Mouse (Mus musculus): ENCODE measurements around the gene Tiam1. TPM values are rescaled to one million over a fixed set of nuclear protein-coding genes. Genes with fewer than 3 reads are reported as not detected.

Tiam1 gene
- polyA plus RNA-seq, 1 experiment from 2014 or later, result 12.3 TPM

DNA sequence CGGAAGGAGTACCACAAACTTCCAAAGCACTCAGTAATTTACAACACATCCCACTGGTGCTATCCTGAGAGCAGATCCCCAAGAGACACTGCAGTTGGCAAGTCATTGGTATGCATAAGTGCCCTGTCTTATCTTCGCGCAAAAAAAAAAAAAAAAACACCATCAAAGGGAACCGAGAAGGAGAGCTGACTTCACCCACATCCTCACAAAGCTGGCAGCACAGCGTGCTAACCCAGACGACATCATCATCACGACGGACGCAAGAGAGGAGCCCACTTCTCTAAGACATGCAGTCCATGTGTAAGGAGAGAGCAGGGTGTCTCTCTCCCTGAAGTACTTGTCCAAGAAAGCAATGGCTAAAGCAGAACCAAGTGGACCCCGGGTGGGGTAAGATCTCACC lies 101.2 kb downstream of the Tiam1 start:
- H3K27ac ChIP-seq, result no peak overlapping the region
- no peak overlapping the region for H3K4me3 ChIP-seq (replicated peaks)
- H3K4me2 ChIP-seq (replicated peaks), result no peak overlapping the region
- no peak overlapping the region for H3K9ac ChIP-seq
- 82% methylated on average over 10 of the region's 10 CpGs for WGBS
- H3K4me1 ChIP-seq (replicated peaks), result no peaks in the 10 kb centered on the region
- H3K36me3 ChIP-seq, result no peaks in the 10 kb centered on the region
- no peak for ATAC-seq
- H3K27me3 ChIP-seq (replicated peaks), result no peaks in the 10 kb centered on the region
- no peaks in the 10 kb centered on the region for H3K9me3 ChIP-seq

DNA sequence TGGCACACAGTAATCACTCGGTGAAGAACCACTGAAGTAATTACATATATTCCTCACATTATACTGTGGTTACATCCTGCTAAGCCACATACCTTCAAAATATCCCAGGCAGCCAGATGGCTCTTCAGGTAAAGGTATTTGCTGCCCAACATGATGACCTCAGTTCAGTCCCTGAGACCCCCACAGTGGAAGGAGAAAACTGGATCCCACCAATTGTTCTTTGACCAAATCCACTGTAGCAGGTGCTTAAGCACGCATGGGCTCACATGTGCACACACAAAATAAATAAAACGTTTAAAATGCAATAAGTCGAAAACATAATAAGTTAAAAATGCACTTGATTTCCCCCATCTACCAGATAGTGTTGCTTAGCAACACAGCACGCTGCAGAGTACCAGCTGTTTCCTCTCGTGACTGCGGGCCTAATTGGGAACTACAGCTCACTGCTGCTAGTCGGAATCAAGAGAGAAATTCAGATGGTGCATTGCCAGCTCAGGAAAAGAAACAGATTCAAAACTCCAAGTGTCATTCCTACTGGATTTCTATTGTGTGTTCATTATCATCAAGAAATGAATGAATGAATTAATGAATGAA lies 102.7 kb downstream of the Tiam1 start:
- ATAC-seq, result peak; percentile 59; the same call in 1 of the 2 replicates
- H3K4me2 ChIP-seq (replicated peaks), result no peak overlapping the region
- H3K27ac ChIP-seq, result no peak overlapping the region
- no peaks in the 10 kb centered on the region for H3K9me3 ChIP-seq
- H3K4me3 ChIP-seq (replicated peaks), result no peak overlapping the region
- no peaks in the 10 kb centered on the region for H3K4me1 ChIP-seq (replicated peaks)
- WGBS, result 44% methylated on average over 8 of the region's 8 CpGs
- H3K27me3 ChIP-seq (replicated peaks), result no peaks in the 10 kb centered on the region
- no peak overlapping the region for H3K9ac ChIP-seq
- no peaks in the 10 kb centered on the region for H3K36me3 ChIP-seq

DNA sequence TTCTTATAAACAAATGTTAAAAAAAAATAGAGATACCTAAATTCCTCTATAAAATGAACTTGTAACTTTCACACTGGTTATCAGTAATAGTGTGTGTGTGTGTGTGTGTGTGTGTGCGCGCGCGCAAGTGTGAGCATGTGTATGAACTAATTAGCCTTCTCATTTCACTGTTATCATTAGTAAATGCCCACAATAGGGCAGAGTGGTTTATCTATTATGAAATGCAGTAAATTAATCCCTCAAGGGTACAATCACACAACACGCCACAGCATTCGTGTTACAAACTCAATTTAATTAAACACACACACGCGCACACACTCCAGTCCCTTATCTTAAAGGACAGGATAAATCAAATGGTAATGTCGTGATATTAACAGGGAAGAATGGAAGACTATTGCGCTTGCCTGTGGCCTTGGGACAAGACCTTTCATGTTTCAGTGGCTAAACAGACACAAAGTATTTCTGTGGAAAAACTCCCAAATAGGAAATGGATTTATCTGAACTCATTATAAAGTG lies 107.9 kb downstream of the Tiam1 start:
- H3K9ac ChIP-seq, result no peak overlapping the region
- H3K4me2 ChIP-seq (replicated peaks), result no peak overlapping the region
- H3K4me3 ChIP-seq (replicated peaks), result no peak overlapping the region
- WGBS, result 88% methylated on average over 10 of the region's 10 CpGs
- no peaks in the 10 kb centered on the region for H3K36me3 ChIP-seq
- no peak for ATAC-seq
- H3K9me3 ChIP-seq, result no peaks in the 10 kb centered on the region
- H3K4me1 ChIP-seq (replicated peaks), result no peaks in the 10 kb centered on the region
- no peak overlapping the region for H3K27ac ChIP-seq
- no peaks in the 10 kb centered on the region for H3K27me3 ChIP-seq (replicated peaks)

DNA sequence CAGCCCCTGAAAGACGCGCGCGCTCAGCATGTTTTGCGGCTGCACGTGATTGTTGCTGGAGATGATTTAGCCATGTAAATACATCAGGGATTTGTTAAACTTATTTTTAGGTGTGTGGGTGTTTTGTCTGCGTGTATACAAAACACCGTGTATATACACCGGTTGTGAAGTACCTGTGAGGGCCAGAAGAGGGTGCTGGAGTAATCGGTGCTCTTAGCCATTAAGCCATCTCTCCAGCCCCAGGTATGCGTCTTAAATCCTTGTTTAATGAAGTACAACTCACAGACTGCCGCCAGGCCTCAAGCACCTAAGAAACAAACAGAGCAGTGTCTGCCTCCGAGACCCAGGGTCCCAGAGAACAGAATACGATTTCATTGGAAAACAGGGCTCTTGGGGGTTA lies 113.2 kb downstream of the Tiam1 start:
- Histone ChIP-seq H3K4me2 (replicated peaks) (no peak overlapping the region), H3K36me3 (no peaks in the 10 kb centered on the region), H3K4me3 (replicated peaks) (no peak overlapping the region), H3K27me3 (replicated peaks) (no peaks in the 10 kb centered on the region), H3K9me3 (no peaks in the 10 kb centered on the region), H3K9ac (no peak overlapping the region), H3K4me1 (replicated peaks) (no peaks in the 10 kb centered on the region), H3K27ac (no peak overlapping the region)
- WGBS, result 91% methylated on average over 14 of the region's 14 CpGs
- no peak for ATAC-seq

DNA sequence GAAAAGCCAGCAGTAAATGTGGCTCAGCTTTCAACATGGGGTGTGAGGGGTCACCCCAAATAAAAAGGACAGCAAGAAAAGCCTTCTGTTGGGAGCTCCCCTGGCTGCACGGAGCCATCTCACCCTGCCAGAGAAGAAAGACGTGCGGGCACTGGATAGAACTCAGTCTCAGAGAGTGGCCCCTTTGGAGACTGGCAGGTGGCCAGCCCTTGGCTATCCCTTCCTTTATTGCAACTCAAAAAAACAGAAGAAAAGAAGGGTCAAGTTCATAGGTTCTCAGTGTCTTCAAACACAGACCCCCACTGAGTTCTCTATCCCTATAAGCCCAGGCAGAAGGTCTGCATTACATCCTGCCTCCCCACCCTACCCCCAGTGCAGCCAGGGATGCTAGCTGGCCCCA lies 115.7 kb downstream of the Tiam1 start:
- H3K9me3 ChIP-seq, result no peaks in the 10 kb centered on the region
- H3K9ac ChIP-seq, result no peak overlapping the region
- H3K4me3 ChIP-seq (replicated peaks), result no peak overlapping the region
- ATAC-seq, result no peak
- no peak overlapping the region for H3K27ac ChIP-seq
- H3K4me2 ChIP-seq (replicated peaks), result no peak overlapping the region
- no peaks in the 10 kb centered on the region for H3K27me3 ChIP-seq (replicated peaks)
- H3K4me1 ChIP-seq (replicated peaks), result no peaks in the 10 kb centered on the region
- 82% methylated on average over 3 of the region's 3 CpGs for WGBS
- H3K36me3 ChIP-seq, result no peaks in the 10 kb centered on the region

DNA sequence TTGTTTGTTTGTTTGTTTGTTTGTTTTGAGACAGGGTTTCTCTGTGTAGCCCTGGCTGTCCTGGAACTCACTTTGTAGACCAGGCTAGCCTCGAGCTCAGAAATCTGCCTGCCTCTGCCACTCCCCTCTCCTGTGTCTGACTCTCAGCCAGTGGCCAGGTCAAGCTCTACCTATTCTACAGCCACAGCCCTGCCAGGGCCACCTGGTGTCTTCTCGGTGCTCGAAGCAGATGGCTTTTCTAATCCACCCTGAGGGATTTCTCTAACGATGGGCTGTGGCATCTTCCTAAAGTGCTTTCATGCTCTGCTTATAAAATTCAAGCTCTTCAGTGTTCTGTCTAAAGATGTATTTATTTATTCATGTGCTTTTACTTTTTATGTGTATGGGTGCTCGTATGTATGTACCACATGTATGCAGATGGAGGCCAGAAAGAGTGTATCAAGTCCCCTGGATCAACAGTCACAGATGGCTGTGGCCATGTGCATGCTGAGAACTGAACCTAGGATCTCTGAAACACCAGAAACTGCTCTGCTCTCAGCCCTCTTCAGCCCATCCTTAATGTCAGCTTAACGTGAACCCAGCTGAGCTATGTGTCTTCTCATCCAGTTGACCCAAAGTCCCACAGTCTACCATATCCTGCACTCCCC lies 117.9 kb downstream of the Tiam1 start:
- Histone ChIP-seq H3K9ac (no peak overlapping the region), H3K4me3 (replicated peaks) (no peak overlapping the region), H3K4me2 (replicated peaks) (no peak overlapping the region), H3K27me3 (replicated peaks) (no peaks in the 10 kb centered on the region), H3K9me3 (no peaks in the 10 kb centered on the region), H3K4me1 (replicated peaks) (0 out of 2 replicates have a peak, but pooled peaks cover under 1% of the 10 kb centered on the region), H3K27ac (no peak overlapping the region), H3K36me3 (no peaks in the 10 kb centered on the region)
- WGBS, result 89% methylated on average over 6 of the region's 6 CpGs
- no peak for ATAC-seq

DNA sequence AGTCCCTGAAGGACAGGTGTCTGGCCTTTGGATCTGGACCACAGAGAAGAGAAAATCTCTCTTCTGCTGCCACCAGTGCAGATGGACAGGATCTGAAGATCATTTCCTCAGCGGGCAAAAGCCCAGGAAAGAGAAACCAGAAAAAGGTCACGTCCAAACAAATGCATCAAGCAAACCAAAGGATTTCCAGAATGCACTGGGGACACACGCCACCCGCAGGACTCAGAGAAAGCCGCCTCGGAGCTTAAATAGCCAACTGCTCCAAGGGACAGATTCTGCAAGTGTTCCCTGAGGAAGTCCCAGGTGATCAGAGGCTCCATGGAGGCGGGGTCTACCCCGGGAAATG lies 119.9 kb downstream of the Tiam1 start:
- no peaks in the 10 kb centered on the region for H3K36me3 ChIP-seq
- 88% methylated on average over 8 of the region's 8 CpGs for WGBS

DNA sequence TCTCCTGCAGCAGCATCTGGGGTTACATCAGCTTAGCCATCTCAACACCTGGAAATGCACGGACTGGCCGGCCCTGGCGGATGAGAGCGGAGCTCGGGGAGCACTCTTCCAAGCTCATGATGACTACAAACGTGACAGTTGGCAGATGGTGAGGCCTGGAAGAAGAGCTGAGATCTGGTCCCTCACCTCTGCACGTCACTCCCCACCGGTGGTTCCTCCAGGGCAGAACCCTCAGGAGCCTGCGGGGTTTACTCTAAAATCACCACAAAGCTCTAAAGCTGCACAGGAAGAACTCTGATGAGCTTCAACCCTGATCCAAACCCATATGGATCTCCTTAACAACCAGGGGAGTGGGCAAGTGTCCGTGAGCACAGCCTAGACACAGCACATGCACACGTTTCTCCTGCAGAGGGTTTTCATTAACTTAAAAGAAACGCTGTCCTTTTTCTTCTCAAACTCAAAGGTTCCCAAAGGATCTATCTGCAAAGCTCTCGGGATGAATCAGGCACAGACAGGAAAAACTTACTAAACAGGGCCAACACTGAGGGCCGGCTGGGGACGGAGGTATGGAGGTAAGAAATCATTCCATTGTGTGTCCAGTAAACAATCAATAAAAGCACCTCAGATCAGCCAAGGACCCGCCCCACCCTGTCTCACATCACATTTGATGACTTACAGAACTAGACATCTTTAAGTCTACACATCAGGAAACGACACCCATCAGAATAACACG lies 120.5 kb downstream of the Tiam1 start:
- no peak overlapping the region for H3K9ac ChIP-seq
- no peak overlapping the region for H3K4me3 ChIP-seq (replicated peaks)
- no peak overlapping the region for H3K27ac ChIP-seq
- WGBS, result 63% methylated on average over 18 of the region's 18 CpGs
- 0 out of 2 replicates have a peak, but pooled peaks cover 6% of the 10 kb centered on the region for H3K4me1 ChIP-seq (replicated peaks)
- H3K9me3 ChIP-seq, result no peaks in the 10 kb centered on the region
- ATAC-seq, result no peak
- no peak overlapping the region for H3K4me2 ChIP-seq (replicated peaks)
- H3K27me3 ChIP-seq (replicated peaks), result no peaks in the 10 kb centered on the region
- H3K36me3 ChIP-seq, result no peaks in the 10 kb centered on the region

More for the DNA sequence above, 119.9 kb downstream of the Tiam1 start:
- Histone ChIP-seq H3K9ac (no peak overlapping the region), H3K4me3 (replicated peaks) (no peak overlapping the region), H3K4me2 (replicated peaks) (no peak overlapping the region), H3K27ac (no peak overlapping the region), H3K9me3 (no peaks in the 10 kb centered on the region), H3K4me1 (replicated peaks) (0 out of 2 replicates have a peak, but pooled peaks cover 6% of the 10 kb centered on the region), H3K27me3 (replicated peaks) (no peaks in the 10 kb centered on the region)
- no peak for ATAC-seq

DNA sequence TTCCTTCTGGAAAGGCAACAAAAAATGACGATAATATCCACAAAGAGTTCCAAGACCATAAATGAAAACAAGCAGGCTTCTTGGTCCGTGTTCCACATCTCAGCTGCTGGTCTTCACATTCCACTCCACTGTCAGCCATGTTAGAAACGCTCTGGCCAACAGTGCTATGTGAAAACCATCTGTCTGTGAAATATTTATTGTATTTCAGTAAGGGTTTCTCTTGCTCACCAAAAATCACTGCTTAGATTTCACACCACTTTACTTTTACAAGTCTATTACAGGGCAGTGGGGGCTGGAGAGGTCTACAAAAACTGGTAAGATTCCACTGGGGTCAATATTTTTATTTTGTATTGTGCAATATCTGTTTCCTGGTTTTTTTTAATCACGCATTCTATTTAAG lies 127.5 kb downstream of the Tiam1 start:
- Histone ChIP-seq H3K4me3 (replicated peaks) (no peak overlapping the region), H3K27ac (no peak overlapping the region), H3K4me1 (replicated peaks) (peaks cover 10% of the 10 kb centered on the region; the same call in 1 of the 2 replicates), H3K9me3 (no peaks in the 10 kb centered on the region), H3K9ac (no peak overlapping the region), H3K36me3 (no peaks in the 10 kb centered on the region), H3K27me3 (replicated peaks) (no peaks in the 10 kb centered on the region), H3K4me2 (replicated peaks) (no peak overlapping the region)
- WGBS, result 33% methylated on average over 4 of the region's 4 CpGs
- no peak for ATAC-seq

DNA sequence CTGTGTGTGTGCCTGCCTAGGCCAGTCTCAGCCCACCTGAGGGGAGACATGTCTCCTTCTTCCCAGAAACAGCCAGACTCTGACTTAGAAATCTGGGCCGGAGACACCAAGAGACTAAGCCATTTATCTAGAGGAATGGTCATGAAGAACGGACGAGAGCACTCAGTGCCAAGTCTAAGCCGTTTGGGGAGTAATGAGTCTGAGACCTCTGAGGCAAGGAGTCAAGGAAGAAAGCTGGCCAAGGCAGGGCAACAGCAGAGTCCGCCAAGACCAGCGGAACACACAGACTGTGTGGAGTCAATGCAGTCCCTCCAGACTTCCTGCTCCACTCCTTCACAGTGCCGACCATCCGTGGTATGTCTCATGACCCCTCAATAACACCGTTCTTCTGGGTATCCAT lies 129.0 kb downstream of the Tiam1 start:
- ATAC-seq, result no peak
- no peak overlapping the region for H3K9ac ChIP-seq
- no peak overlapping the region for H3K4me2 ChIP-seq (replicated peaks)
- H3K27me3 ChIP-seq (replicated peaks), result no peaks in the 10 kb centered on the region
- no peak overlapping the region for H3K4me3 ChIP-seq (replicated peaks)
- H3K36me3 ChIP-seq, result no peaks in the 10 kb centered on the region
- no peaks in the 10 kb centered on the region for H3K9me3 ChIP-seq
- WGBS, result 77% methylated on average over 9 of the region's 9 CpGs
- no peak overlapping the region for H3K27ac ChIP-seq
- peaks cover 5% of the 10 kb centered on the region; the same call in 1 of the 2 replicates for H3K4me1 ChIP-seq (replicated peaks)

DNA sequence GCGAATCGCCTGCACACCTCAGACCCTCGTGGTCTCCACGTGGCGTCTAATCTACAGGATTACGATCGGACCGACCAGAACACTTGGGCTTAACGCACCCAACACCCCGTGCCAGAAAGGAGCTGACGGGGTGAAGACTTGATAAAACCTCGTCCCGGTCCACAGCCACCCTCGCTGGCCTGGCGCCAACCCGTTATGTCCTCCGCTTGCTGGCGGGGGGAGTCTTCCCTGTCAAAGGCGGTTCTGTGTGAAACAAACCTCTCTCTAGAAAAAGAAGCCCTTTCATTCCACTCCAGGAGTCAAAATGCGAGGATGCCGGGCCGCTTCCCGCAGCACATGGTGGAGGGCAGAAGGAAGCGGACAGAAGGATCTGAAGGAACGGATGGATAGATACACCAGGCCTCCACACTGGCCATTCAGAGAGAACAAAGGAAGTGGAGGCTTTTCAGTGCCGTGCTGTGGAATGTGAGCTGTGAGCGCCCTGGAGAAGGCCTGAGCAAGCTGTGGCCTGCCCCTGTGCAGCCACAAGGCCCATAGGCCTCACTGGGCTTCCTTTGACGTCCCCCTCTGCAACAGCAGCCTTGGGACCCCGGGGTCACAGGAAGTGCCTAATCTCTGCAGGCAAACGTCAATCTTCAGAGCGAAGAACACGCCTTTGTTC lies 131.9 kb downstream of the Tiam1 start:
- H3K9ac ChIP-seq, result no peak overlapping the region
- peaks cover 5% of the 10 kb centered on the region; the same call in 1 of the 2 replicates for H3K4me1 ChIP-seq (replicated peaks)
- H3K27me3 ChIP-seq (replicated peaks), result no peaks in the 10 kb centered on the region
- H3K9me3 ChIP-seq, result no peaks in the 10 kb centered on the region
- no peak overlapping the region for H3K4me3 ChIP-seq (replicated peaks)
- no peak overlapping the region for H3K27ac ChIP-seq
- H3K36me3 ChIP-seq, result no peaks in the 10 kb centered on the region
- no peak overlapping the region for H3K4me2 ChIP-seq (replicated peaks)
- 78% methylated on average over 32 of the region's 32 CpGs for WGBS
- peak; percentile 34; the same call in 1 of the 2 replicates for ATAC-seq

DNA sequence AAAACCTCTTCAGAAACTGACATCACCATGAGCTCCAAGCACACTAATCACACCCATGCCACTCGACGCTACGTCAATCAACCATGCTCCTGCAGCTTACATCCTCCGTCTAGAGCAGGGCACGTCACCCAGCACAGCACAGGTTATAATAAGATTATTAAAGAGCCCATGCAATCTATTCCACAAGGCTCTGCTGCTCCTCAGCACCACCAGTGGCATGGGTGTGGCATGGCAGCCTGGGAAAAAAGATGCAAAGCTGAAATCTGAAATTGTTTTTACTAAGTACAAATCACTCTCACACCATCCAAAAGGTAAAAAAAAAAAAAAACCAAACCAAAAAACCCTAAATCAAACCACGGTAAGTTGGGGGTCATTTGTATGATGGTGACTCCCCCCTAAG lies 135.1 kb downstream of the Tiam1 start:
- Histone ChIP-seq H3K27ac (no peak overlapping the region), H3K4me2 (replicated peaks) (no peak overlapping the region), H3K27me3 (replicated peaks) (no peaks in the 10 kb centered on the region), H3K9me3 (no peaks in the 10 kb centered on the region), H3K4me1 (replicated peaks) (no peaks in the 10 kb centered on the region), H3K36me3 (no peaks in the 10 kb centered on the region), H3K4me3 (replicated peaks) (no peak overlapping the region), H3K9ac (no peak overlapping the region)
- no peak for ATAC-seq
- WGBS, result 86% methylated on average over 6 of the region's 6 CpGs
